Mouse (Mus musculus): ENCODE results near the gene Nrtn.
A peak's percentile ranks its signal among the peaks of the same experiment; 100 is the strongest.

The Nrtn gene

DNA sequence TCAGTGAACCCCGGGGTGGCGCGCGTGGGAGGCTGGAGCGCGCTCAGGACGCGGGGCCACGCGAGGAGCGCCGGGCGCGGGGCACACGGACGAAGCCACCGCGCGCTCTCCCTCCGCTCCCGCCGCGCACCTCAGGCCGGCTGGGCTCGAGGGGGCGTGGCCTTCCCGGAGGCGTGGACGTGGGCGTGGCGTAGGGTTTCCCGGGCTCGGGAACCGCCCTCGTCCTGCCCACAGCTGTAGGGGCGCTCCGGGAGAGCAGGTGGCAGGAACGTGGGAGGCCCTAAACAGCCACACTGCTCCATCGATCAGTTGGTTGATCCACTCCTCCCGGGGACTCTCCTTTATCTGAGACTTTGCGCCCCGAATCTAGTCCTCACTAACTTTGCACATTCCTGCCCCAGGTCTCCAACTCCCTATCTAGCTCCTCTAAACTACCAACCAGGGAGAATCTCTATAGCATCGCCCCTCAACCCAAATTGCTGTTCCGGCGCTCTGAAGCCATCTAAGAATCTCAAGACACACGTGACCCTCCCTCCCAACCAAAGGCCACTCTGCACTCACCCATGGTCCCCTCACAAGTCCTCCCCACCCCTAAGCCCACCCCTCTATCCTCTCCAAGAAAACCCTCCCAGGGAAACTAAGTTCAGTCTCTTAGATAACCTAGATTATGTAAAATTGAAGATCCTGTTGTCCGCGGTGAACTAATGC, at the start of gene Nrtn:
Gene Nrtn (minus strand): TSS at position 115 of the 708 bp plus-strand sequence.
- no peak for DNase-seq (ENCODE audit: low spot score in 2 of 2)

DNA sequence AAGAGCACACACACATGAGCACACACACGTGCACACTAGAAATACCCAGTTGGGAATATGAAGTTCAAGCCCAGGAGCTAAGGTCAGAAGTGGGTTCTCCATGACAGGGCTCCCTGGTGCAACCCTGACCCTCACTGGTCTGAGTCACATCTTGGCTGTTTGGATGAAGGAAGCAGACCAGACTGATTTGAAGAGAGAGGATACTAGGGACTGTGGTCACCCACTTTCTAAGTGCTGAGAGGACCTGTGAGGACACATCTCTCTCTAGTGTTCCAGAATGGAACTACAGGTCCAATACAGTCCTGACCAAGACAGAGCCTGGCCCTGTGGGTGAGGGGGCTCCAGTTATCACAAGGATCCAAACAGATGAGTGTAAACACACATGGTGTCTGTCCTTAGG, 48.5 kb upstream of the Nrtn start:
- no peak for DNase-seq (ENCODE audit: low spot score in 2 of 2)

- DNase-seq (ENCODE audit: low spot score in 2 of 2) = no peak
Measured at GRCm38 (mm10) chr17:56804952-56805351, 47.6 kb upstream of the Nrtn start.

GRCm38 (mm10) chr17:56802065-56802464, 44.7 kb upstream of the Nrtn start:
- DNase-seq (ENCODE audit: low spot score in 2 of 2) = no peak

GRCm38 (mm10) chr17:56799276-56799675, 41.9 kb upstream of the Nrtn start:
- no peak for DNase-seq (ENCODE audit: low spot score in 2 of 2)

DNA sequence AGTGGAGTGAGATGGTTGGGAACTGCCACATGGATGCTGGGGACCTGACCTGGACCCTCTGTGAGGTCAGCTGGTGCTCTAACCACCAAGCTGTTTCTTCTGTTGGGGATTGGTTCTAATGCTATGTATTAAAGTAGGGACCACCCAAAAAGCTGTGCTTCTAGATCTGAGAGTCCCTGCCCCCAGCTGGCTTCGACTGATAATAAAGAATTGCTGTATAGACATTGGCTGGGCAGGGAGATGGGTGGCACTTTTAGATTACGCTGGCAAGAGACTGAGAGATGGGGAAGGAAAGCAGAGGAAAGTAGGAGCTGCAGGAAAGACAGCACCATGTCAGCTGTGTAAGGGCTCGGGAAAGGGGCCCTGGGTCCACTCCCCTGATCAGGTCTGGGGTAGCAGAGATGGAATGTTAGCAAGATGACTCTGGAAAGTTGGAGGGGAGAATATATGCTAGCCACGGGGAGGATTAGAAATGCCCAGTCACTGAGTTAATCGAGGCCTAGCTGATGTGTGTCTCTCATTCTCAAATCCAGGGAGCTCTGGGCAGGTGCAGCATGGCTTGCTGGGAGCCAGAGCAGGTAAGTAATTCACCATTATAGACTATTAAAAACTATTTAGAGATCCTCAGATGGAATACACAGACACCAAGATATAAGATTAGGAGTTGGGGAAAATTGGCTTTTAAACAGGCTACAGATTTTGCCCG, 36.4 kb upstream of the Nrtn start:
- DNase-seq (ENCODE audit: low spot score in 2 of 2) = no peak

DNA sequence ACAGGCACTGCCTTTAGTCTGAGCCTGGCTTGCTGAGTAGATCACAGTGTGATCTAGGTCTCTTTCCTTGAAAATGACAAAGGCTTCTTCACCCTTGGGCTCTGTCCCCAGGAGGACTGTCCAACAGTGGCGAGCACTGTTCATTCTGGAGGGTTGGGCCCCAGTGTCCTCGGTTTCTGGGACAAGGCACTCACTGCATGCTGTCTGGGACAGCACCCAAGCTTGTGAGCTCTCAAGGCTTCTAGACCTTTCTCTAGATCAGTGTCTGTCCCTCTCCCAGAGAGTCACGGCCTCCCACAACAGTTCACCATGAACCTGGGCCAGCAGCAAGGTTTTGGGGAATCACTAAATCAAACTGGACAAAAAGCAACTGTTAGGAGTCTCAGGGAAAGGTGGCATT, 35.3 kb upstream of the Nrtn start:
- no peak for DNase-seq (ENCODE audit: low spot score in 2 of 2)

- DNase-seq (ENCODE audit: low spot score in 2 of 2) = no peak
Measured at GRCm38 (mm10) chr17:56789286-56789685, 32.0 kb upstream of the Nrtn start.

- DNase-seq (ENCODE audit: low spot score in 2 of 2) = no peak
Measured at GRCm38 (mm10) chr17:56788886-56789285, 31.6 kb upstream of the Nrtn start.

DNA sequence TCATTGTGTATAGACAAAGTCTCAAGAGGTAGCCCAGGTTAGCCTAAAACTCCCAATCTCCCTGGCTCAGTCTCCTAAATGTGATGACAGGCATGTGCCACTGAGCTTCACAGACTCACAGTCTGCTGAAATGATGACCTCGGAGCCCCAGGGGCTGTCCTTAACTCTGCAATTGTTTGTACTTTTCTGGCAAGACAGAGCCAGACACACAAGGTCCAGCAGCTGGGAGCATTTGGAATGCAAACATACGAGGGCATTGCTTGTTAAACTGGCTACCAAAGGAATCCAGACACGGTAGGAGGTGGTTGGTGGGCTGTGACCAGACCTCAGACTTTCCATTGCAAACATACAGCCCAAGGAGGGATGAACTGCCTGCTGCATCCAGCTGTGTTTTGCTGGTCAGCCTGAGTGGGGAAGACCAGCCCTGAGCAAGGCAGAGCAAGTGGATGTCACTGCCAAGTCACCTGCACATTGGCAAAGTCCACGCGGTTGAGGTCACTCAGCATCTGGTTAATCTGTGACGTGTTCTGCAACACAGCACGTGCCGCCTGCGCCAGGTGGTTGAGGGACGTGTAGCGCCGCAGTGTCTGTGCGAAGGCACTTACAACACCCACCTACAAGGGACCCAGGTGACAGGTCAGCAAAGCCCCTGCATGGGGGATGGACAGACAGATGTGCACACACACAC, 23.1 kb upstream of the Nrtn start:
- no peak for DNase-seq (ENCODE audit: low spot score in 2 of 2)

GRCm38 (mm10) chr17:56778779-56779362, 21.5 kb upstream of the Nrtn start:
- no peak for DNase-seq (ENCODE audit: low spot score in 2 of 2)

- no peak for DNase-seq (ENCODE audit: low spot score in 2 of 2)
Measured at GRCm38 (mm10) chr17:56777568-56777967, 20.2 kb upstream of the Nrtn start.

DNA sequence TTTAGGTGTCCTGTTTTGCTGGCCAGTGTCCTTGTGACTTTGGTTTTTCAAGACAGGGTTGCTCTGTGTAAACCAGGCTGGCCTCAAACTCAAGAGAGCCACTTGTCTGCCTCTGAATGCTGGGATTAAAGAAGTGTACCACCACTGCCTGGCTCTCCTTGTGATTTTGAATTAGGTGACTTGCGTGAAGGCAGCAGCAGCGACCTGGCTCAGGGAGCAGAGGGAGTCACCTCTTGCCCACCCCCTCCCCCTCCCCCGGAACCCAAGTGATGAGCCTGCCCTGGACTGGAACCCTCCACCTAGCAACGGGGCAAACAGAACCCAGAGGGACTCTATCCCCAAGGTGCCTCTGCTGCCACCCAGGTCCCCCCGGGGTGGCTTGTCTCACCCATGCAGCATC, 12.6 kb upstream of the Nrtn start, which contains the start of gene Prr22:
Gene Prr22 (plus strand): TSS at position 301 of the 400 bp plus-strand sequence.
- DNase-seq (ENCODE audit: low spot score in 2 of 2) = no peak

DNA sequence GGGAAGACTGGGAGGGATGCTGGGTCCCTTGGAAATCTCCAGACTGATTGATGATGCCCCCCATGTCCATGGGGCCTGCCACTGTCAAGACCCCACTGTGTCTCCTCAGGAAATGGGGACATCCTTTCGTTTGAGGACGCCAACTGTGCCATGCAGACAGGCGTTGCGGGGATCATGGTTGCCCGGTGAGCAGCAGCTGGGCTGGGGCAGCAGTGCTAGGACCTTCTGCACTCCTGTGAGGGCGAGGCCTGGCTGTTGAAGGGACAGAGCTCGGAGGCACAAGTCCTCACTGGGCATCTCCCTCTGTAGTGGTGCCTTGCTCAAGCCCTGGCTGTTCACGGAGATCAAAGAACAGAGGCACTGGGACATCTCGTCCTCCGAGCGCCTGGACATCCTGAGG, 11.6 kb upstream of the Nrtn start:
- no peak for DNase-seq (ENCODE audit: low spot score in 2 of 2)

DNA sequence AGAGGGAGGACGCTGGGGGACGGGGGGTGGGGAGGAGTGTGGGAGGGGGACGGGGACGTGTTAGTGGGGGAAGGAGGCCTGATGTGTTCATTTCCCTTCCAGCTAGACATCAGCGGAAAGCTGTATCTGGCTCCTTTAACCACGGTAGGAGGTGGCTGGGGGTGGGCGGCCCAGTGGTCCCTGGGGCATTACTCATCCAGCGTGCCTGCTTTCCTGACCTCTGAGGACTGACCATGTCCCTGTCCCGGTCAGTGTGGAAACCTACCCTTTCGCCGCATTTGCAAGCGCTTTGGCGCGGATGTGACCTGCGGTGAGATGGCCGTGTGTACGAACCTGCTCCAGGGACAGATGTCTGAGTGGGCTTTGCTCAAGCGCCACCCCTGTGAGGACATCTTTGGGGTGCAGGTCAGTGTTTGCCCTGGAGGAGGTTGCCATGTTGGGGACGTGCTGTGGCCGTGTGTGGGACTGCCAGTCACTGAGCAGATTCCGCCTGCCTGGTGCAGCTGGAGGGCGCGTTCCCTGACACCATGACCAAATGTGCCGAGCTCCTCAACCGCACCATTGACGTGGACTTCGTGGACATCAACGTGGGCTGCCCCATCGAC, 10.3 kb upstream of the Nrtn start:
- DNase-seq (ENCODE audit: low spot score in 2 of 2) = no peak

GRCm38 (mm10) chr17:56766631-56767405, 9.5 kb upstream of the Nrtn start:
- no peak for DNase-seq (ENCODE audit: low spot score in 2 of 2)

- DNase-seq (ENCODE audit: low spot score in 2 of 2) = no peak
Measured at GRCm38 (mm10) chr17:56765431-56765830, 8.1 kb upstream of the Nrtn start.

- peak; percentile 87 to 88 for DNase-seq (ENCODE audit: low spot score in 2 of 2)
Measured at GRCm38 (mm10) chr17:56764474-56765354, 7.4 kb upstream of the Nrtn start, which contains the start of gene Dus3l. Gene Dus3l, plus strand, starts transcription at chr17:56764757.

DNA sequence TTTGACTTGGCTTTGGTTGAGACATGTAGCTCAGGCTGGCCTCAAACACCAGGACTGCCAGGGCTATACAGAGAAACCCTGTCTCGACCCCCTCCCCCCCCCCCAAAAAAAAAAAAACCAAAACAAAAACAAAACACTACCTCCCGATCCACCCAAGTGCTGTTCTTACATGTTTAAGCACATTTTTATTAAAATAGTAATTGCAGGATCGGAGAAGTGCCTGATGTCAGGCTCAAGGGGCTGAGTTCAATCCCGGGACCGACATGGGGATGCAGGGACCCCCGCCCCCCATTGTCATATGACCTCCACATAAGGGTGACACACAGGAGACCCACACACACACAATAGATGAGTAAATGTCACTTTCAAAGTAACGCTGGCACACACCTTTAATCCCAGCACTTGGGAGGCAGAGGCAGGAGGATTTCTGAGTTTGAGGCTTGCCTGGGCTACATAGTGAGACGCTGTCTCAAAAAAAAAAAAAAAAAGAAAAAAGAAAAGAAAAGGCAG, 6.5 kb upstream of the Nrtn start:
- no peak for DNase-seq (ENCODE audit: low spot score in 2 of 2)
